Mouse (Mus musculus) bone marrow macrophage, adult 2 months (primary cell): ENCODE measurements around the gene Arhgap44.

ENCODE experiments used
- CTCF ChIP-seq: IDR thresholded peaks from 2 replicates; pipeline ENCODE4 v1.5.1; 2012; ENCODE audit warnings: low read depth, mild to moderate bottlenecking, low read length, moderate library complexity
- POLR2A ChIP-seq: IDR thresholded peaks from 2 replicates; pipeline ENCODE4 v1.6.1; 2012; ENCODE audit warnings: mild to moderate bottlenecking, low read depth, low read length, borderline replicate concordance

DNA sequence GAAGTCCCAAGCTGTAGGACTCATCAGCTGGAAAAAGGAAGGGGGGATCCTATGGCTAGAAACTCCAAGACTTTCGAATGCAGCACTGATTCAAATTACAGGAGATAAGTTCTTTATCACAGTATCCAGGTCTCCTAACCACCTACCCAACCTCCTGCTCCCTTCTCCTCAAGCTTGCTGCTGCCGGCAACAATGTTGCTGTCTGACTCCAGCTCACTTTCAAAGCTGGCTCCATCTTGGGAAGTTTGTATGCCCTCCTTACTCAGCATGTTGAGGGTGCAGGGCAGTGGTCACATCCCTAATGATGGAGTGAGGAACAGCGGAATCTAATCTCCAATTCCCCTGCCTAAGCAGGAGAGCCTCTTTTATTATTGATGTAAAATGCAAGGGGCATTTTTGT lies 35.3 kb upstream of the Arhgap44 start:
- no peak for TF ChIP-seq CTCF
- TF ChIP-seq POLR2A = no peak
